Mouse (Mus musculus): Measurements from ENCODE around the gene Tyw3.

- TF ChIP-seq EP300 (IDR thresholded peaks at IDR 0.05; ENCODE audit: insufficient read depth, low read depth, low read length), result no peak
- no peak for TF ChIP-seq CTCF (IDR thresholded peaks at IDR 0.05)
- TF ChIP-seq POLR2A (IDR thresholded peaks at IDR 0.05; ENCODE audit: insufficient read depth, low read depth, low read length), result no peak
These were observed 17.9 kb upstream of the Tyw3 start for GRCm38 (mm10) chr3:154614771-154615170.

Data from heart, adult 2 months (tissue).